Mouse (Mus musculus): ENCODE measurements at regions not wholly inside any gene's neighbourhood (a gene's known extent, or its start where the extent isn't known, plus 50 kb on each side); places are given as distances from the start of the nearest gene placed in this dataset.
A peak's percentile ranks its signal among the peaks of the same experiment; 100 is the strongest.

GRCm38 (mm10) chr2:28141975-28142374 lies 50.8 kb upstream of the Olfm1 start:
- no peak overlapping the region for H3K9ac ChIP-seq
- no peak overlapping the region for H3K4me2 ChIP-seq
- no peak overlapping the region for H3K27ac ChIP-seq (replicated peaks)
- no peaks in the 10 kb centered on the region; the same call in 1 of the 2 replicates for H3K27me3 ChIP-seq (replicated peaks)
- H3K4me3 ChIP-seq: no peak overlapping the region
- peaks cover 23% of the 10 kb centered on the region for H3K4me1 ChIP-seq
- H3K36me3 ChIP-seq: no peaks in the 10 kb centered on the region
- ATAC-seq (ENCODE audit: extremely low read depth, insufficient number of reproducible peaks, low FRiP score, low TSS enrichment): no peak
- H3K9me3 ChIP-seq: peaks cover 8% of the 10 kb centered on the region; the same call in 1 of the 2 replicates
- WGBS: 26% methylated on average over 4 of the region's 4 CpGs

- no peaks in the 10 kb centered on the region; the same call in 1 of the 2 replicates for H3K27me3 ChIP-seq (replicated peaks)
- H3K4me1 ChIP-seq: peaks cover 23% of the 10 kb centered on the region
- no peak overlapping the region for H3K4me2 ChIP-seq
- no peak for ATAC-seq (ENCODE audit: extremely low read depth, insufficient number of reproducible peaks, low FRiP score, low TSS enrichment)
- H3K4me3 ChIP-seq: no peak overlapping the region
- H3K9ac ChIP-seq: no peak overlapping the region
- no peaks in the 10 kb centered on the region for H3K36me3 ChIP-seq
- 17% methylated on average over 4 of the region's 4 CpGs for WGBS
- H3K9me3 ChIP-seq: peaks cover 8% of the 10 kb centered on the region; the same call in 1 of the 2 replicates
- H3K27ac ChIP-seq (replicated peaks): no peak overlapping the region
Observed at GRCm38 (mm10) chr2:28141556-28141955, 51.2 kb upstream of the Olfm1 start.

GRCm38 (mm10) chr2:28138583-28138982 lies 53.9 kb upstream of the Fcnb start:
- no peak for ATAC-seq (ENCODE audit: extremely low read depth, insufficient number of reproducible peaks, low FRiP score, low TSS enrichment)
- Histone ChIP-seq H3K9me3 (no peaks in the 10 kb centered on the region), H3K27ac (replicated peaks) (peak overlapping the region; percentile 24; the same call in 1 of the 2 replicates), H3K4me1 (peaks cover 23% of the 10 kb centered on the region), H3K27me3 (replicated peaks) (peaks cover 12% of the 10 kb centered on the region; the same call in 1 of the 2 replicates), H3K36me3 (no peaks in the 10 kb centered on the region), H3K9ac (no peak overlapping the region), H3K4me3 (no peak overlapping the region), H3K4me2 (peak overlapping the region; percentile 24; the same call in 1 of the 2 replicates)
- 28% methylated on average over 6 of the region's 6 CpGs for WGBS

- 76% methylated on average over 1 of the region's 1 CpGs for WGBS
- no peak overlapping the region for H3K4me2 ChIP-seq
Observed at GRCm38 (mm10) chr2:28134605-28135004, 49.9 kb upstream of the Fcnb start.

More at GRCm38 (mm10) chr2:28134605-28135004, 49.9 kb upstream of the Fcnb start:
- Histone ChIP-seq H3K36me3 (no peaks in the 10 kb centered on the region), H3K27me3 (replicated peaks) (peaks cover 12% of the 10 kb centered on the region; the same call in 1 of the 2 replicates), H3K27ac (replicated peaks) (no peak overlapping the region), H3K4me1 (peaks cover 15% of the 10 kb centered on the region), H3K9ac (no peak overlapping the region), H3K9me3 (no peaks in the 10 kb centered on the region), H3K4me3 (no peak overlapping the region)
- no peak for ATAC-seq (ENCODE audit: extremely low read depth, insufficient number of reproducible peaks, low FRiP score, low TSS enrichment)
